Mouse (Mus musculus) forebrain, embryonic 12.5 days (tissue): ENCODE measurements around the gene Tssk2. TPM values are rescaled to one million over a fixed set of nuclear protein-coding genes. Genes with fewer than 3 reads are reported as not detected.

Experiments
- ATAC-seq: fragments of 200-750 bp; cut with Nextera tagmentation; 2 replicates; pipeline ENCODE4 v1.8.0; 2017; ENCODE audit warnings: moderate TSS enrichment; ENCODE audit not compliant: low FRiP score
- H3K27ac ChIP-seq: fragments of 300-500 bp; sonication (generic); 2 replicates; pipeline ENCODE4 v1.5.1; 2016; ENCODE audit warnings: mild to moderate bottlenecking
- H3K27me3 ChIP-seq: fragments of 300-500 bp; sonication (generic); 2 replicates; pipeline ENCODE4 v1.6.1; 2016; ENCODE audit warnings: mild to moderate bottlenecking
- H3K36me3 ChIP-seq: fragments of 300-500 bp; sonication (generic); replicated peaks from 2 replicates; pipeline ENCODE4 v1.6.1; 2016; ENCODE audit warnings: mild to moderate bottlenecking
- H3K4me1 ChIP-seq: fragments of 300-500 bp; sonication (generic); 2 replicates; pipeline ENCODE4 v1.6.1; 2016
- H3K4me2 ChIP-seq: fragments of 300-500 bp; sonication (generic); 2 replicates; pipeline ENCODE4 v1.6.1; 2016; ENCODE audit warnings: mild to moderate bottlenecking, moderate library complexity
- H3K4me3 ChIP-seq: fragments of 300-500 bp; sonication (generic); replicated peaks from 2 replicates; pipeline ENCODE4 v1.5.1; 2016; ENCODE audit warnings: mild to moderate bottlenecking
- H3K9ac ChIP-seq: fragments of 300-500 bp; sonication (generic); 2 replicates; pipeline ENCODE4 v1.6.1; 2016; ENCODE audit warnings: mild to moderate bottlenecking
- H3K9me3 ChIP-seq: fragments of 300-500 bp; sonication (generic); 2 replicates; pipeline ENCODE4 v1.6.1; 2016
- WGBS: fragments of 180-500 bp; shearing (Covaris S2); methylation state at CpG from one replicate; pipeline ENCODE4 v1.1.7; 2016; 5-methylcytosine and 5-hydroxymethylcytosine counted together
- polyA plus RNA-seq: library from polyadenylated mRNA; unstranded; fragments of >200 nt; fragmentation: Nextera tagmentation; extraction: Ambion mirVana; gene quantifications from 2 replicates; pipeline ENCODE4 v1.2.1, GENCODE M21; 2016

Tssk2 gene
- polyA plus RNA-seq, 1 experiment from 2014 or later: not detected

- Histone ChIP-seq H3K36me3 (no peaks in the 10 kb centered on the region), H3K27ac (no peak within 1 kb of the TSS), H3K4me1 (peaks cover 20% of the 10 kb centered on the region), H3K4me3 (peak within 1 kb of the TSS; percentile 38), H3K27me3 (peaks cover 70% of the 10 kb centered on the region), H3K9ac (peak within 1 kb of the TSS; percentile 49), H3K9me3 (no peaks in the 10 kb centered on the region), H3K4me2 (peak within 1 kb of the TSS; percentile 58)
- under 1% methylated on average over 104 of the region's 106 CpGs for WGBS
- ATAC-seq: no peak
These were observed 16.1 kb downstream of the Tssk2 start, which contains the start of gene Gsc2 for GRCm38 (mm10) chr16:17914307-17915249. TSS of gene Gsc2 (minus strand) at chr16:17915059.

- H3K4me2 ChIP-seq: peak overlapping the region; percentile 96
- H3K36me3 ChIP-seq: peaks cover 14% of the 10 kb centered on the region
- H3K9ac ChIP-seq: peak overlapping the region; percentile 67
- H3K4me1 ChIP-seq: peaks cover 24% of the 10 kb centered on the region
- H3K9me3 ChIP-seq: no peaks in the 10 kb centered on the region
- no peak for ATAC-seq
- 3% methylated on average over 20 of the region's 20 CpGs for WGBS
- H3K4me3 ChIP-seq: peak overlapping the region; percentile 14
- H3K27ac ChIP-seq: 0 out of 2 replicates have a peak overlapping the region, but pooled peaks have one; percentile 19
- peaks cover 46% of the 10 kb centered on the region for H3K27me3 ChIP-seq
These were observed 22.1 kb downstream of the Tssk2 start for GRCm38 (mm10) chr16:17920586-17920985.

- Histone ChIP-seq H3K27ac (peak overlapping the region; percentile 90), H3K9ac (peak overlapping the region; percentile 85), H3K4me2 (peak overlapping the region; percentile 96), H3K9me3 (no peaks in the 10 kb centered on the region), H3K36me3 (peaks cover 23% of the 10 kb centered on the region), H3K4me1 (peaks cover 26% of the 10 kb centered on the region), H3K4me3 (peak overlapping the region; percentile 57), H3K27me3 (peaks cover 42% of the 10 kb centered on the region)
- ATAC-seq: peak; percentile 97
- WGBS: 2% methylated on average over 47 of the region's 47 CpGs
These were observed 23.1 kb downstream of the Tssk2 start for GRCm38 (mm10) chr16:17921325-17922162.

DNA sequence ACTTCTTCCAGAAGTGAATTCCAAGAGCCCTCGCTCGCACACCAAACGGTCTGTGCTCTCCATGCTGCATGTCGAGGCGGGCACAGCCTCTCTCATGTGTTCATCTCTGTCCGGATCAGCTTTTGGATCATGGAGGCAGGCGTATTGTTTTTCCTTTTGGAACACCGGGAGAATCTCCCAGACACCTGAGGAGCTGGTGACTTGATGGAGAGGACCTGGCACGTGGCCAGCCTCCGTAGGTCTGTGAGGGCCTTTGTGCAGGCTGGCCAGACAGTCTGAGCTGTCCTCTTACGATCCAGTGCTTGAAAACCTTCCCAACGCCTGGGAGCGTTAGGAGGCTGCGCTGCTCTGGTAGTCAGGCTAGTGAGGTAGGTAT is 23.7 kb downstream of the Tssk2 start:
- Histone ChIP-seq H3K4me1 (peaks cover 32% of the 10 kb centered on the region), H3K36me3 (peaks cover 25% of the 10 kb centered on the region), H3K27ac (peak overlapping the region; percentile 90), H3K9me3 (no peaks in the 10 kb centered on the region), H3K9ac (peak overlapping the region; percentile 85), H3K27me3 (peaks cover 37% of the 10 kb centered on the region), H3K4me2 (peak overlapping the region; percentile 96), H3K4me3 (peak overlapping the region; percentile 57)
- under 1% methylated on average over 14 of the region's 14 CpGs for WGBS
- peak; percentile 8; the same call in 1 of the 2 replicates for ATAC-seq

- Histone ChIP-seq H3K4me3 (peak overlapping the region; percentile 84), H3K9me3 (no peaks in the 10 kb centered on the region), H3K36me3 (peaks cover 25% of the 10 kb centered on the region), H3K9ac (peak overlapping the region; percentile 74), H3K4me2 (peak overlapping the region; percentile 86), H3K27ac (peak overlapping the region; percentile 80), H3K27me3 (peaks cover 31% of the 10 kb centered on the region), H3K4me1 (peaks cover 28% of the 10 kb centered on the region)
- under 1% methylated on average over 72 of the region's 72 CpGs for WGBS
- peak; percentile 56 for ATAC-seq
These were observed 29.1 kb downstream of the Tssk2 start for GRCm38 (mm10) chr16:17927351-17928082.

- ATAC-seq: peak; percentile 90
- Histone ChIP-seq H3K9ac (peak within 1 kb of the TSS; percentile 74), H3K4me2 (peak within 1 kb of the TSS; percentile 86), H3K27me3 (peaks cover 31% of the 10 kb centered on the region), H3K4me3 (peak within 1 kb of the TSS; percentile 84), H3K4me1 (peaks cover 23% of the 10 kb centered on the region), H3K36me3 (peaks cover 25% of the 10 kb centered on the region), H3K9me3 (no peaks in the 10 kb centered on the region), H3K27ac (peak within 1 kb of the TSS; percentile 80)
- under 1% methylated on average over 47 of the region's 47 CpGs for WGBS
These were observed 29.7 kb downstream of the Tssk2 start, which contains the start of gene Slc25a1 for GRCm38 (mm10) chr16:17928087-17928580. TSS of gene Slc25a1 (minus strand) at chr16:17928219.

GRCm38 (mm10) chr16:17928627-17929104 is 30.2 kb downstream of the Tssk2 start:
- Histone ChIP-seq H3K4me1 (peaks cover 23% of the 10 kb centered on the region), H3K4me3 (peak overlapping the region; percentile 84), H3K36me3 (peaks cover 25% of the 10 kb centered on the region), H3K9me3 (no peaks in the 10 kb centered on the region), H3K27ac (peak overlapping the region; percentile 80), H3K9ac (peak overlapping the region; percentile 74), H3K4me2 (peak overlapping the region; percentile 86), H3K27me3 (peaks cover 36% of the 10 kb centered on the region)
- under 1% methylated on average over 9 of the region's 9 CpGs for WGBS
- peak; percentile 31 for ATAC-seq

DNA sequence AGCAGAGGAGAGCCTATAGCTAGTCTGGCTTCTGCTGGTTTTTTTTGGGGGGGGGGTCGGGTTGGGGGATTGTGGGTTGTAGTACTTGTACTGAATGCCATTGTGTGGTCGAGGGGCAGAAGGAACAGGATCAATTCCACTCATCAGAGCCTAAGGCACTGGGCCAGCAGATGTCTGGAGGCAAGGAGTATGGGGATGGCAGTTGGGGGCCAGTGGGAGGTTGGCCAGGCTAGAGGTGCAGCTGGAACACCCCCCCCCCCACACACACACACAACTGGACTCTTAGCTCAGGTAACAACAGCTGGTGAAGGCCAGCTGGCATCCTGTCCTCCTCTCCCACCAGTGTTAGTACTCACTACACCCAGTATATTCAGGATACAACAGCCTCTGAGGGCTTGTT is 30.8 kb downstream of the Tssk2 start:
- WGBS: 0% methylated on average over 2 of the region's 2 CpGs
- Histone ChIP-seq H3K9me3 (no peaks in the 10 kb centered on the region), H3K4me3 (no peak overlapping the region), H3K27me3 (peaks cover 42% of the 10 kb centered on the region), H3K4me1 (peaks cover 23% of the 10 kb centered on the region), H3K4me2 (peak overlapping the region; percentile 86), H3K9ac (no peak overlapping the region), H3K27ac (peak overlapping the region; percentile 80), H3K36me3 (peaks cover 25% of the 10 kb centered on the region)
- ATAC-seq: no peak; the same call in 1 of the 2 replicates

GRCm38 (mm10) chr16:17929631-17930030 is 31.2 kb downstream of the Tssk2 start:
- no peak for ATAC-seq
- Histone ChIP-seq H3K36me3 (peaks cover 21% of the 10 kb centered on the region), H3K27ac (no peak overlapping the region), H3K27me3 (peaks cover 44% of the 10 kb centered on the region), H3K4me3 (no peak overlapping the region), H3K9ac (no peak overlapping the region), H3K4me2 (no peak overlapping the region), H3K4me1 (peaks cover 23% of the 10 kb centered on the region), H3K9me3 (no peaks in the 10 kb centered on the region)
- 38% methylated on average over 2 of the region's 2 CpGs for WGBS

GRCm38 (mm10) chr16:17931906-17932460 is 33.5 kb downstream of the Tssk2 start:
- WGBS: 78% methylated on average over 5 of the region's 5 CpGs

More at GRCm38 (mm10) chr16:17931906-17932460, 33.5 kb downstream of the Tssk2 start:
- Histone ChIP-seq H3K27me3 (peaks cover 47% of the 10 kb centered on the region), H3K4me1 (peaks cover 17% of the 10 kb centered on the region), H3K9ac (no peak overlapping the region), H3K4me2 (no peak overlapping the region), H3K27ac (no peak overlapping the region), H3K36me3 (no peaks in the 10 kb centered on the region), H3K9me3 (no peaks in the 10 kb centered on the region), H3K4me3 (no peak overlapping the region)
- ATAC-seq: no peak
